Mouse (Mus musculus): ENCODE measurements around the gene Dhps. TPM values are rescaled to one million over a fixed set of nuclear protein-coding genes. Genes with fewer than 3 reads are reported as not detected.
A peak's percentile ranks its signal among the peaks of the same experiment; 100 is the strongest.
"Not testable (repeated sequence)": the region's sequence is repeated elsewhere in the genome, so short reads cannot be mapped to it uniquely, and the experiment has no call there.

Dhps gene
- total RNA-seq, 2 experiments from 2014 or later = 31.6 to 35.1 TPM

DNA sequence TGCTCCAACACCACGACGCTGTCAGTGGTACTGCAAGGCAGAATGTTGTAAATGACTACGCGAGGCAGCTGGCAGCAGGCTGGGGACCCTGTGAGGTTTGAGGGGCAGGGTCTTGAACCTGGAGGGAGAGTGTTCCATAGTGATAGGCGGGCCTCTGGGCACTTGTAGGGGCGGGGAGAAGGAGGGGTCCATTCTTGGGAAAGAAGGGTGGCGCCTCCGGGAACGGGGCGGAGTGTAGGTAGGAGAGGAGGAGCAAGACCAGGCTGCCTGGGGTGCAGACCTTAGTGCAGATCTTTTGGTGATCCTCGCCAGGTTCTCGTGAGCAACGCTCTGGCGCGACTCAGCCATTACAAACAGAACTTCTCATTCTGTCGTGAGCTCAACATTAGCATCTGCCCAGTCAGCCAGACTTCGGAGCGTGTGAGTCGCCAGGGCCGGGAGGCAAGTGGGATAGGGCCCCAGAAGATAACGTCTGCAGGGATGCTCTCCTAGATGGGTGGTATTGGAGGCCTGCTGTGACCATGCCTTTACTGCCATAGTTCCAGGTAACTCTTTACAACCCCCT lies 20.1 kb downstream of the Dhps start:
- no peak for DNase-seq (ENCODE audit: low spot score)

DNA sequence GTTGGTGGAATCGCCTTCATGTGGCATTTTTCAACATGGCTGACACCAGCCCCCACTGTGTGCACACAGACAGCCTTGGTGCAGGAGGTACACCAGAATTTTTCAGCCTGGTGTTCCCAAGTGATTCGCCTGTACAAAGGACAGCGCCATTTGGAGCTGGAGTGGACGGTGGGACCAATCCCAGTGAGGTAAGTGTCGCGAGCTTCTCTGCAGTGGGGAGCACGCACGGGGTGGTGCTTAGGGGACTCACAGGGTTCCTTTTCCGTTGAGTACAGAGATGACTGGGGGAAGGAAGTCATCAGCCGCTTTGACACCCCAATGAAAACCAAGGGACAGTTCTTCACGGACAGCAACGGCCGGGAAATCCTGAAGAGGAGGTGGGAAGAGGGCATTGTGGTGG lies 23.5 kb downstream of the Dhps start:
- DNase-seq (ENCODE audit: low spot score) = no peak

DNA sequence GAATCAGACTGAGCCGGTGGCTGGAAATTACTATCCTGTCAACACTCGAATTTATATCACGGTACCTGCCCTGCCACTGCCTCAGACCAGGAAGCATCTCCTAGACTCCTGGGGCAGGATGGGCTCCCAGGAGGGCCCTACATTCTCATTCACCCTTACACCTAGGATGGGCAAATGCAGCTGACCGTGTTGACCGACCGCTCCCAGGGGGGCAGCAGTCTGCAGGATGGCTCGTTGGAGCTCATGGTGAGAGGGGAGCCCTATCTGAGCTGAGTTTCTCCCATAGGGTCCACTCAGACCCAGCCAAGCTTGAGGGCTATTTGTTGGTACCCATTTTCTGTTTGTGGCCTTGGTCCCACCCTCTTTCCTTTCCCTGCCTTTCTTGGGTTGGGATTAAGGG lies 24.0 kb downstream of the Dhps start:
- DNase-seq (ENCODE audit: low spot score) = no peak

DNA sequence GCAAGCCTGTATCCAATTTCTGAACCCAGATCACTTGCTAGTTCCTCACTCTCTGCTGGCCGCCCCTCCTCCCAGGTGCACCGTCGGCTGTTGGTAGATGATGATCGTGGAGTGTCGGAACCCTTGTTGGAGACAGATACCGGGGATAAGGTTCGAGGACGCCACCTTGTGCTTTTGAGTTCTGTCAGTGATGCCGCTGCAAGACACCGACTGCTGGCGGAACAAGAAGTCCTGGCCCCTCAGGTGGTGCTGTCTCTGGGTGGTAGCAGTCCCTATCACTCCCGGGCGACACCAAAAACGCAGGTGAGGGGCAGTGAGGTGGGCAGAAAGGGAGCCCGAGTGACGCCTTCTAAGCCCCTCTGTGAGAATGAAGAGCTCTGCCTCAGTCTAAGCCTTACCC lies 24.6 kb downstream of the Dhps start:
- DNase-seq (ENCODE audit: low spot score) = no peak

DNA sequence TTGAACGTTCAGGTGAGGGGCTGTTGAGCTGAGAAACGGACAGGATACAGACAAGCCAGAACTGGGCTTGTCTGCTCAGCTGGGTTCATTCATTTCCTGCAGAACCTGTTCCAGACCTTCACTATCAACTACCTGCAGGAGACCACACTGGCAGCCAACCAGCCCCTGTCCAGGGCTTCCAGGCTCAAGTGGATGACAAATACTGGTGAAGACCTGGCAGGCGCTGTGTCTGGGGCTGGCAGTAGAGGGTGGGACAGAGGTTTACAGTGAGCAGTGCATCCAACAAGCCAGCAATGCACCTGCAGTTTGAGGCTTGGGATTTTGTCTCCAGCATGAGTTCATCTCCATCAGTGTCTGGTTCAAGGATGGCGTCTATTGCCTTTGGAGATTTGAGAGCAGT lies 25.3 kb downstream of the Dhps start:
- no peak for DNase-seq (ENCODE audit: low spot score)

DNA sequence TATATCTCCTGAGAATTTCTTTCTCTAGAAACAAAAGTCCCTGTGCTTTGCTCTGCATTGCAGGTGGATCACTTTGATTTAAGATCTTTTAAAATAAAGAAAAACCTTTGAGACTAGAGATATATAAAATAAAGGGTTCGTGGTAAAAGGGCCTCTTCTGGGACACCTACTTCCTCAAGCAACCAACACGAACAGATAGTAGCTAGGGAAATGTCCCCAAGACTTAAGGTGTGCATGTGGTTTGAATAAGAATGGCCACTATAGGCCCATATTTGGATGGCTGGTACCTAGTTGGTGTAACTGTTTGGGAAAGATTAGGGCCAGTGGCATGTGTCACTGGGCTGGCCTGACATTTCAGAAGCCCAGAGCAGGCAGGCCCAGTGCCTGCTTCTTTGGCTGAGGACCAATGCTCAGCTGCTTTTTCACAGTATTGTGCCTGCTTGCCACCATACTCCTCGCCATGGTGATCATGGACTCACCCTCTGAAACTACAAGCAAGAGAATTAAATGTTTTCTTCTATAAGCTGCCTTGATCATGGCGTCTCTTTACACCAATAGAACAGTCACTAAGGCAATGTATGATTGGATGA lies 28.6 kb downstream of the Dhps start:
- DNase-seq (ENCODE audit: low spot score) = no peak

DNA sequence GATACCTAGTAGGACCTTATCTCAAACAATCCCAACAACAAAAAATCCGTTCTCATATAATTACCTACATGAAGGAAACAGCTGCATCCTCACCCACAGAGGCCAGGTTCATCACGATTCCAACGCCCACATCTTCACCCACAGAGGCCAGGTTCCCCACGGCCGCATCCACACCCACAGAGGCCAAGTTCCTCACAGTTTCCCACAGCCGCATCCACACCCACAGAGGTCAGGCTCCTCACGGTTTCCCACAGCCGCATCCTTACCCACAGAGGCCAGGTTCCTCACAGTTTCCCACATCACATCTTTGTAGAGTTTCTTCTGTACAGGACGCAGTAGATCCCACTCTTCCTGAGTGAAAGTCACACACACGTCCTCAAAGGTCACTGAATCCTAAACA lies 41.7 kb downstream of the Dhps start:
- DNase-seq (ENCODE audit: low spot score) = no peak

DNA sequence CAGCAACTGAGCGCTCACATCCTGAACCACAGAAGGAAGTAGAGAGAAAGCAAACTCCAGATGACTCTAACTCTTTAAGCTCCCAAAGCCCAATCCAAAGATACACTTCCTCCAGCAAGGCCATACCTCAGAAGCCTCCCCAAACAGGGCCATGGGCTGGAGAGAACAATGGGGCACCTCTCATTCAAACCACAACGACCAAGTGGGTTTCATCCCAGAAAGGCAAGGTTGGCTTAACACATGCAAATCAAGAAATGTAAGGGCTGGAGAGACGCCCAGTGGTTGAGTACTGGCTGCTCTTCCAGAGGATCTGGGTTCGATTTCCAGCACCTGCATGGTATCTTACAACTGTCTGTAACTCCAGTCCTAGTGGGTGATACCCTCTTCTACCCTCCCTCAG lies 43.9 kb downstream of the Dhps start:
- DNase-seq (ENCODE audit: low spot score) = no peak

DNA sequence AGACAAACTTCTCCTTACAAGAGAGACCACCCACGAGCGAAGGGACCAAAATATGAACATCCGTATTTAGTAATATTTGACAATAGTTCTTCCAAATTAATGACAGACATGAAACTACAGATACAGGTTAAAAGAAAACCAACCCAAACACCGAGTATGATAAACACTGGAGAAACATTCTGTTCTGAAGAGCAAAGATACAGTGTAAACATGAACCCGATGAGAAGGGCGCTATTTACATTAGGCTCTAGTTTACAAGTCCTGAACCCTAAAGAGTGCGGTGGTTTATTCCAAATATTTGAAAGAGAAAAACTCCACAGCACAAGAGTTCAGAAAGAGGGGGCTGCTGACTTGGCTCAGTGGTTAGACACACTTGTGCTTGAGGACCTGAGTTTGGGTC lies 45.4 kb downstream of the Dhps start:
- DNase-seq (ENCODE audit: low spot score) = no peak

DNA sequence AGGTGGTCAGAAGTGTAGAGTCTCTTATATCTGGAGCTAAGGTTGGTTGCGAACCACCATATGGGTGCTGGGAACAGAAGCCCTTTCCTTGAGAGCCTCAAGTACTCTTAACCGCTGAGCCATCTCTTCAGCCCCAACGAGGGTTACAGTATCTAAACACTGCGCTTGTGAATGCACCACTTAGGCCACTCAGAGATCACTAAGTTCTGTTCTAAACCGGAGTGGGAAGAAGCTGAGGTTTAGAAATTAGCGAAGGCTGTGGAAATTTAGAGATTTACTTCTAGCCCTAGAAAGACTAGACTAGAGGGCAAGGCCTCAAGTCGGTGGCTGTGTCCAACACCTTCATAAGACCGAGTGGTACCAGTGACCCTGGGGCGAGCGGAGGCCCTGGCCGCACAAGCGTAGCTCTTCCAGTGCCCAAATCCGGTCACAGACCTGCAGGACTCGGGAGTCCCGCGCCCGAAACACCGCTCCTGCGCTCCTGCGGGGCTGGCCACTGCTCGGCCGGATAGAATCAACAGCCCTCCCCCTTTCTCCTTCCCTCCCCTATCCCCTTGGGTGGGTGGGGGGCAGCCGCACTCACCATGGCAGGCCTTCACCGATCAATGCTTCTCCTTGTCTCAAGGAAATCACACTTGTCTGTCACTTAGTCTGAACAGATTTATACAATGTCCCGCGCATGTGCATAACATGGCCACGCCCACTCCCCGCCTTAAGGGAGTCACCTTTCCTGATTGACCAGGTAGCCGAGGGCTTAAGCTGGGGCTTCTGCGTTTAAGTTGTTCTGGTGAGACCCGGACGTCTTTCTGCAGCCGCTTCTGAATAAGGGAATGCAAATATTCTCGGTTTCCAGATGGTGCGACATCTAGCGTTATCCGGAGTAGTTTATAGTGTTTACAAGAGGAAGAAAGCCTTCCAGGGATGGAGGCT lies 47.8 kb downstream of the Dhps start:
- peak; percentile 70 for DNase-seq (ENCODE audit: low spot score)

DNA sequence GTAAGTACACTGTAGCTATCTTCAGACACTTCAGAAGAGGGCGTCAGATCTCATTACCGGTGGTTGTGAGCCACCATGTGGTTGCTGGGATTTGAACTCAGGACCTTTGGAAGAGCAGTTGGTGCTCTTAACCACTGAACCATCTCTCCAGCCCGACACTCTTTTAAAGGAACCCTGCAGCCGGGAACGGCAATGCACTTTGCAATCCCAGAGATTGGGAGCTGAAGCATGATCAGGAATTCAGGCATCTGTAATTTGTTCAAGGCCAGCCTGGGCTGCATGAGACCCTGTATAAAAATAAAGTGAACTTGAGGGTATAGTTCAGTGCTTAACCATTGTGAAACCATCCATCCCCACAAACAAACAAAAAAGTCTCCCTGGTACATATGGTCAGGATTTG lies 48.7 kb downstream of the Dhps start:
- not testable (repeated sequence) for DNase-seq (ENCODE audit: low spot score)

DNA sequence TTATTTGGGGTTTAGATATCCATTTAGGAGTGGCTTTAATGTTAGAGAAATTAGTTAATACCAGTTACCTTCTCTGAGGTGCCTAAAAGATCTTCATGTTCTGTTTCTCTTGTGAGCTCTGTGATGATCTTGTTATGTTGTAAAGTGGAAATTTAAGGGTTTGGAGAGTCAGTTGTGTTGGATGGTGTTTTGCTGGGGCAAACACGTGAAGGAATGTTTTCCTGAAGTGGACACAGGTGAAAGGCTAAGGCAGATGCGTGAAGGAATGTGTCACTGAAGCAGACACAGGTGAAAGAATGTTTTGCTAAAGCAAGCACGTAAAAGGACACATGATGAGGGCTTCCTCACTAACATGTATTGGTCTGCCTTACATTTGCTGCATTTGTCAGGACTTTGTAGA lies 51.4 kb downstream of the Dhps start, which contains the start of gene Zfp791:
TSS of gene Zfp791 (minus strand) at position 101 of the 400 bp plus-strand sequence.
- no peak for DNase-seq (ENCODE audit: low spot score)

DNA sequence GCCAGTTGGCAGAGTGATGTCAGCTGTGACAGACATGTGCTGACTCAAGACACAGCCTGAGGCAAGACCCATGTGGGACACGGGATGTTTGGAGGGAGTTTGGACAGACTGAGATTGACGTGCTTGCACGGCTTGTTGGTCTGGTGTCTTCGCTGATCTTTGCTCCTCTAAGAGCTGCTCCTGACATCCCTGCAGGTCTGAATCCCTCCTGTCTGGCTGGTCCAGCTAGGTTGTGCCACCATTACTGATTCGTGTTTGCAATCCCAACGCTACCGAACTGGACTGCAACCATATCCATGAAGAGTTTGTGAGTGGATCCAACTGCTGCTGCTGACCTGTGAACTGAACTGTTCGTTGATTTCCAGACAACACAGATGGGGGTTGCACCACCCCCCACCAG lies 52.1 kb downstream of the Dhps start:
- DNase-seq (ENCODE audit: low spot score) = no peak

Small RNA genes within 50 kb of the gene (microRNA-seq; reads per million reads assigned to microRNA genes)
- gene Gm23388 = not detected
- not detected for gene Mir7070

Other genes with a start within 250 kb of the Dhps start
- gene Dand5, start 248.9 kb upstream of the Dhps start, total RNA-seq (2021) = 10 to 100 TPM; 12.8 to 12.9 TPM
- gene Gadd45gip1, start 240.2 kb upstream of the Dhps start, total RNA-seq (2021) = 10 to 100 TPM; 22.9 to 24.2 TPM
- gene Rad23a, start 231.1 kb upstream of the Dhps start, total RNA-seq (2021) = 100 to 1,000 TPM; 171 to 176 TPM
- gene Calr, start 224.8 kb upstream of the Dhps start, total RNA-seq (2021) = 100 to 1,000 TPM; 145 to 160 TPM
- 10 to 100 TPM; 22.8 to 25.2 TPM for gene Farsa, start 214.8 kb upstream of the Dhps start, total RNA-seq (2021)
- 1 to 10 TPM; 1.3 to 1.4 TPM for gene Syce2, start 199.6 kb upstream of the Dhps start, total RNA-seq (2021)
- gene Gcdh, start 177.8 kb upstream of the Dhps start, total RNA-seq (2021) = 10 to 100 TPM; 33.7 to 38.2 TPM
- not detected for gene Klf1, start 169.8 kb upstream of the Dhps start, total RNA-seq (2021)
- 1 to 10 TPM; 6.1 to 6.8 TPM for gene Dnase2a, start 163.2 kb upstream of the Dhps start, total RNA-seq (2021)
- gene Mast1, start 134.4 kb upstream of the Dhps start, total RNA-seq (2021) = under 1 TPM in 1 of 2 experiments, not detected in 1; 0.07 TPM
- not detected for gene Rtbdn, start 124.8 kb upstream of the Dhps start, total RNA-seq (2021)
- gene Gm49661, start 102.3 kb upstream of the Dhps start, total RNA-seq (2021) = not detected
- 100 to 1,000 TPM; 193 to 200 TPM for gene Prdx2, start 102.2 kb upstream of the Dhps start, total RNA-seq (2021)
- 10 to 100 TPM; 21.1 to 21.7 TPM for gene Rnaseh2a, start 102.0 kb upstream of the Dhps start, total RNA-seq (2021)
- 10 to 100 TPM in 1 of 2 experiments, 1 to 10 TPM in 1; 9.4 to 12.5 TPM for gene Junb, start 93.0 kb upstream of the Dhps start, total RNA-seq (2021)
- 1 to 10 TPM; 2.1 to 2.7 TPM for gene Hook2, start 81.2 kb upstream of the Dhps start, total RNA-seq (2021)
- gene Best2, start 57.2 kb upstream of the Dhps start, total RNA-seq (2021) = not detected
- 10 to 100 TPM; 53.6 to 58.0 TPM for gene Asna1, start 46.5 kb upstream of the Dhps start, total RNA-seq (2021)
- 10 to 100 TPM; 70.4 to 78.8 TPM for gene Trir, start 44.9 kb upstream of the Dhps start, total RNA-seq (2021)
- 10 to 100 TPM; 27.6 to 35.4 TPM for gene Tnpo2, start 34.8 kb upstream of the Dhps start, total RNA-seq (2021)
- 1 to 10 TPM; 1.8 TPM for gene Fbxw9, start 11.7 kb upstream of the Dhps start, total RNA-seq (2021)
- gene Gm5741, start 3.8 kb upstream of the Dhps start, total RNA-seq (2021) = not detected
- 10 to 100 TPM; 46.9 to 47.2 TPM for gene Wdr83os, start 9.0 kb downstream of the Dhps start, total RNA-seq (2021)
- gene Wdr83, start 9.5 kb downstream of the Dhps start, total RNA-seq (2021) = 10 to 100 TPM; 12.6 to 20.8 TPM
- 1 to 10 TPM; 7.9 to 9.4 TPM for gene Man2b1, start 11.5 kb downstream of the Dhps start, total RNA-seq (2021)
- 1 to 10 TPM; 1.0 to 1.1 TPM for gene Zfp791, start 51.3 kb downstream of the Dhps start, total RNA-seq (2021)
- not detected for gene Cks1brt, start 80.2 kb downstream of the Dhps start, total RNA-seq (2021)
- gene Olfr371, start 154.2 kb downstream of the Dhps start, total RNA-seq (2021) = not detected
- gene Orc6, start 227.9 kb downstream of the Dhps start, total RNA-seq (2021) = 1 to 10 TPM; 3.4 to 3.8 TPM
- gene Vps35, start 228.0 kb downstream of the Dhps start, total RNA-seq (2021) = 10 to 100 TPM; 51.5 to 53.6 TPM